Mouse (Mus musculus): ENCODE results near the gene Gm3696. TPM values are rescaled to one million over a fixed set of nuclear protein-coding genes. Genes with fewer than 3 reads are reported as not detected.
"Not testable (repeated sequence)": the region's sequence is repeated elsewhere in the genome, so short reads cannot be mapped to it uniquely, and the experiment has no call there.

Gm3696 gene
- 4.6 and 6.6 TPM in 2 replicates for polyA plus RNA-seq (2015; fragmentation: Nextera tagmentation; extraction: Ambion mirVana)

- not testable (repeated sequence) for H3K4me1 ChIP-seq (replicated peaks; ENCODE audit: control insufficient read depth, insufficient read depth, low read length)
Measured at GRCm38 (mm10) chr14:7100521-7100920, at the start of gene Gm3696. Gene Gm3696 (minus strand): TSS chr14:7100621.

GRCm38 (mm10) chr14:7125312-7125711 lies 24.9 kb upstream of the Gm3696 start, which contains the start of gene Gm6676:
Gene Gm6676 (minus strand): TSS chr14:7125412.
- H3K27me3 ChIP-seq (replicated peaks; ENCODE audit: control insufficient read depth, insufficient read depth, low read length); H3K4me3 ChIP-seq (replicated peaks; ENCODE audit: low read length); H3K9ac ChIP-seq (replicated peaks; ENCODE audit: low read depth, low read length); H3K9me3 ChIP-seq (ENCODE audit: control insufficient read depth, low read length); H3K4me1 ChIP-seq (replicated peaks; ENCODE audit: control insufficient read depth, insufficient read depth, low read length); H3K36me3 ChIP-seq (ENCODE audit: control insufficient read depth, insufficient read depth); ATAC-seq; H3K4me2 ChIP-seq (ENCODE audit: low read length); H3K27ac ChIP-seq (ENCODE audit: low read length): not testable (repeated sequence)
- WGBS: no CpG with 5 or more reads among the region's 2 CpGs

More at GRCm38 (mm10) chr14:7100521-7100920, at the start of gene Gm3696:
- not testable (repeated sequence) for H3K9ac ChIP-seq (replicated peaks; ENCODE audit: low read depth, low read length); H3K4me3 ChIP-seq (replicated peaks; ENCODE audit: low read length); ATAC-seq; H3K36me3 ChIP-seq (ENCODE audit: control insufficient read depth, insufficient read depth); H3K9me3 ChIP-seq (ENCODE audit: control insufficient read depth, low read length); H3K4me2 ChIP-seq (ENCODE audit: low read length); H3K27ac ChIP-seq (ENCODE audit: low read length); H3K27me3 ChIP-seq (replicated peaks; ENCODE audit: control insufficient read depth, insufficient read depth, low read length)
- WGBS: 88% methylated on average over 1 of the region's 3 CpGs

GRCm38 (mm10) chr14:7105124-7105802 lies 4.8 kb upstream of the Gm3696 start:
- H3K4me3 ChIP-seq (replicated peaks; ENCODE audit: low read length): peak overlapping the region; percentile 47
- H3K4me2 ChIP-seq (ENCODE audit: low read length): peak overlapping the region; percentile 46
- not testable (repeated sequence) for H3K36me3 ChIP-seq (ENCODE audit: control insufficient read depth, insufficient read depth); H3K27me3 ChIP-seq (replicated peaks; ENCODE audit: control insufficient read depth, insufficient read depth, low read length); H3K4me1 ChIP-seq (replicated peaks; ENCODE audit: control insufficient read depth, insufficient read depth, low read length); H3K9me3 ChIP-seq (ENCODE audit: control insufficient read depth, low read length)
- WGBS: 0% methylated on average over 6 of the region's 54 CpGs
- H3K27ac ChIP-seq (ENCODE audit: low read length): peak overlapping the region; percentile 70
- peak overlapping the region; percentile 62 for H3K9ac ChIP-seq (replicated peaks; ENCODE audit: low read depth, low read length)
- peak; percentile 77 for ATAC-seq

- H3K36me3 ChIP-seq (ENCODE audit: control insufficient read depth, insufficient read depth); H3K27ac ChIP-seq (ENCODE audit: low read length); H3K9me3 ChIP-seq (ENCODE audit: control insufficient read depth, low read length); H3K4me3 ChIP-seq (replicated peaks; ENCODE audit: low read length); H3K27me3 ChIP-seq (replicated peaks; ENCODE audit: control insufficient read depth, insufficient read depth, low read length); H3K4me1 ChIP-seq (replicated peaks; ENCODE audit: control insufficient read depth, insufficient read depth, low read length); H3K9ac ChIP-seq (replicated peaks; ENCODE audit: low read depth, low read length); H3K4me2 ChIP-seq (ENCODE audit: low read length); ATAC-seq: not testable (repeated sequence)
- WGBS: no CpG with 5 or more reads among the region's 2 CpGs
Measured at GRCm38 (mm10) chr14:7044870-7045269, 55.6 kb downstream of the Gm3696 start, which contains the start of gene Gm3685. Gene Gm3685 (minus strand): TSS chr14:7044970.

Other genes starting within 250 kb of the Gm3696 start
- gene Gm3667, start 210.7 kb downstream of the Gm3696 start, polyA plus RNA-seq (2015; fragmentation: Nextera tagmentation; extraction: Ambion mirVana): 7.2 and 9.8 TPM in 2 replicates
- gene Gm6356, start 126.8 kb downstream of the Gm3696 start, polyA plus RNA-seq (2015; fragmentation: Nextera tagmentation; extraction: Ambion mirVana): not detected in 2 replicates
- gene Gm10406, start 73.2 kb downstream of the Gm3696 start, polyA plus RNA-seq (2015; fragmentation: Nextera tagmentation; extraction: Ambion mirVana): 2.1 and 3.8 TPM in 2 replicates
- not detected in 2 replicates for gene Gm3685, start 55.7 kb downstream of the Gm3696 start, polyA plus RNA-seq (2015; fragmentation: Nextera tagmentation; extraction: Ambion mirVana)
- gene Gm6676, start 24.8 kb upstream of the Gm3696 start, polyA plus RNA-seq (2015; fragmentation: Nextera tagmentation; extraction: Ambion mirVana): not detected in 2 replicates
- 7.5 and 9.5 TPM in 2 replicates for gene Gm3512, start 73.9 kb upstream of the Gm3696 start, polyA plus RNA-seq (2015; fragmentation: Nextera tagmentation; extraction: Ambion mirVana)
- gene Gm16434, start 93.9 kb upstream of the Gm3696 start, polyA plus RNA-seq (2015; fragmentation: Nextera tagmentation; extraction: Ambion mirVana): not detected in 2 replicates
- gene Gm3727, start 164.1 kb upstream of the Gm3696 start, polyA plus RNA-seq (2015; fragmentation: Nextera tagmentation; extraction: Ambion mirVana): not detected in 2 replicates
- gene Gm3739, start 214.4 kb upstream of the Gm3696 start, polyA plus RNA-seq (2015; fragmentation: Nextera tagmentation; extraction: Ambion mirVana): 5.4 and 5.5 TPM in 2 replicates
- gene Gm5797, start 231.8 kb upstream of the Gm3696 start, polyA plus RNA-seq (2015; fragmentation: Nextera tagmentation; extraction: Ambion mirVana): not detected in 2 replicates